Mouse (Mus musculus) lung, embryonic 14.5 days (tissue): ENCODE data around the gene Slco3a1. TPM values are rescaled to one million over a fixed set of nuclear protein-coding genes. Genes with fewer than 3 reads are reported as not detected.
A peak's percentile ranks its signal among the peaks of the same experiment; 100 is the strongest.

ENCODE experiments used
- ATAC-seq: fragments of 200-750 bp; cut with Nextera tagmentation; 2 replicates; pipeline ENCODE4 v1.8.0; 2017; ENCODE audit warnings: mild to moderate bottlenecking, moderate TSS enrichment, moderate library complexity; ENCODE audit not compliant: insufficient read depth
- DNase-seq: peaks from one replicate; pipeline ENCODE4 v3.0.0-alpha.2; 2015
- H3K27ac ChIP-seq: fragments of 300-500 bp; sonication (generic); 2 replicates; pipeline ENCODE4 v1.5.1; 2014; ENCODE audit warnings: low read depth, mild to moderate bottlenecking, moderate library complexity
- H3K27me3 ChIP-seq: fragments of 300-500 bp; sonication (generic); 2 replicates; pipeline ENCODE4 v1.6.1; 2014; ENCODE audit warnings: low read length, control low read depth; ENCODE audit not compliant: insufficient read depth
- H3K36me3 ChIP-seq: fragments of 300-500 bp; sonication (generic); 2 replicates; pipeline ENCODE4 v1.6.1; 2014; ENCODE audit warnings: control low read depth; ENCODE audit not compliant: insufficient read depth
- H3K4me1 ChIP-seq: fragments of 300-500 bp; sonication (generic); 2 replicates; pipeline ENCODE4 v1.6.1; 2014; ENCODE audit warnings: antibody characterized with exemption, control low read depth; ENCODE audit not compliant: insufficient read depth
- H3K4me2 ChIP-seq: fragments of 300-500 bp; sonication (generic); 2 replicates; pipeline ENCODE4 v1.6.1; 2014; ENCODE audit warnings: mild to moderate bottlenecking
- H3K4me3 ChIP-seq: fragments of 300-500 bp; sonication (generic); 2 replicates; pipeline ENCODE4 v1.5.1; 2014; ENCODE audit warnings: low read depth, low read length
- H3K9ac ChIP-seq: fragments of 300-500 bp; sonication (generic); 2 replicates; pipeline ENCODE4 v1.6.1; 2014
- H3K9me3 ChIP-seq: fragments of 300-500 bp; sonication (generic); 2 replicates; pipeline ENCODE4 v1.6.1; 2016; ENCODE audit warnings: low read depth, low read length, control low read depth
- CTCF ChIP-seq: IDR thresholded peaks from 2 replicates; pipeline ENCODE4 v1.5.1; 2016; ENCODE audit warnings: antibody characterized with exemption, low read depth
- WGBS: fragments of 180-500 bp; shearing (Covaris S2); extraction: QIAGEN DNeasy Blood & Tissue Kit; methylation state at CpG from one replicate; pipeline ENCODE4 v1.1.7; 2014; 5-methylcytosine and 5-hydroxymethylcytosine counted together
- polyA plus RNA-seq: library from polyadenylated mRNA; unstranded; fragments of >200 nt; fragmentation: Nextera tagmentation; extraction: Ambion mirVana; gene quantifications from 2 replicates; pipeline ENCODE4 v1.2.1, GENCODE M21; 2014

Slco3a1 gene
- polyA plus RNA-seq, 1 experiment from 2014 or later: 4.2 TPM

- no peaks in the 10 kb centered on the region for H3K4me1 ChIP-seq
- no peaks in the 10 kb centered on the region for H3K9me3 ChIP-seq
- H3K9ac ChIP-seq: no peak overlapping the region
- no peak for TF ChIP-seq CTCF
- H3K27me3 ChIP-seq: no peaks in the 10 kb centered on the region
- WGBS: 70% methylated on average over 14 of the region's 14 CpGs
- no peaks in the 10 kb centered on the region for H3K36me3 ChIP-seq
- H3K27ac ChIP-seq: no peak overlapping the region
- H3K4me3 ChIP-seq: no peak overlapping the region
- DNase-seq (no peak), ATAC-seq (no peak)
- no peak overlapping the region for H3K4me2 ChIP-seq
Observed at GRCm38 (mm10) chr7:74303611-74304300, 250.8 kb downstream of the Slco3a1 start.

GRCm38 (mm10) chr7:74303081-74303480 lies 251.5 kb downstream of the Slco3a1 start:
- no peak overlapping the region for H3K4me3 ChIP-seq
- H3K9me3 ChIP-seq: no peaks in the 10 kb centered on the region
- H3K9ac ChIP-seq: no peak overlapping the region
- no peak overlapping the region for H3K4me2 ChIP-seq
- no peak for DNase-seq
- H3K27ac ChIP-seq: no peak overlapping the region
- no peak for ATAC-seq
- H3K4me1 ChIP-seq: no peaks in the 10 kb centered on the region
- 69% methylated on average over 5 of the region's 5 CpGs for WGBS
- no peaks in the 10 kb centered on the region for H3K27me3 ChIP-seq
- H3K36me3 ChIP-seq: no peaks in the 10 kb centered on the region
- no peak for TF ChIP-seq CTCF

- no peaks in the 10 kb centered on the region for H3K27me3 ChIP-seq
- ATAC-seq (no peak), DNase-seq (no peak)
- H3K9ac ChIP-seq: no peak overlapping the region
- no peak overlapping the region for H3K4me3 ChIP-seq
- 80% methylated on average over 4 of the region's 4 CpGs for WGBS
- TF ChIP-seq CTCF: no peak
- H3K4me2 ChIP-seq: no peak overlapping the region
- no peaks in the 10 kb centered on the region for H3K4me1 ChIP-seq
- no peaks in the 10 kb centered on the region for H3K9me3 ChIP-seq
- no peaks in the 10 kb centered on the region for H3K36me3 ChIP-seq
- no peak overlapping the region for H3K27ac ChIP-seq
Observed at GRCm38 (mm10) chr7:74286531-74286930, 268.0 kb downstream of the Slco3a1 start.

GRCm38 (mm10) chr7:74280371-74280770 lies 274.2 kb downstream of the Slco3a1 start:
- peak; percentile 64 for DNase-seq
- no peak overlapping the region for H3K27ac ChIP-seq
- TF ChIP-seq CTCF: no peak
- H3K4me2 ChIP-seq: no peak overlapping the region
- no peak for ATAC-seq
- H3K9ac ChIP-seq: no peak overlapping the region
- no peaks in the 10 kb centered on the region for H3K4me1 ChIP-seq
- H3K4me3 ChIP-seq: no peak overlapping the region
- H3K27me3 ChIP-seq: no peaks in the 10 kb centered on the region
- no peaks in the 10 kb centered on the region for H3K36me3 ChIP-seq
- H3K9me3 ChIP-seq: no peaks in the 10 kb centered on the region
- WGBS: 66% methylated on average over 2 of the region's 2 CpGs

GRCm38 (mm10) chr7:74279356-74279755 lies 275.2 kb downstream of the Slco3a1 start:
- Histone ChIP-seq H3K27ac (no peak overlapping the region), H3K4me2 (no peak overlapping the region), H3K36me3 (no peaks in the 10 kb centered on the region), H3K9ac (no peak overlapping the region), H3K4me1 (no peaks in the 10 kb centered on the region), H3K9me3 (no peaks in the 10 kb centered on the region), H3K4me3 (no peak overlapping the region), H3K27me3 (no peaks in the 10 kb centered on the region)
- 93% methylated on average over 3 of the region's 3 CpGs for WGBS
- DNase-seq (no peak), ATAC-seq (no peak)
- TF ChIP-seq CTCF: no peak

- Histone ChIP-seq H3K36me3 (no peaks in the 10 kb centered on the region), H3K27me3 (no peaks in the 10 kb centered on the region), H3K9me3 (no peaks in the 10 kb centered on the region), H3K27ac (no peak overlapping the region), H3K4me2 (no peak overlapping the region), H3K4me3 (no peak overlapping the region), H3K9ac (no peak overlapping the region), H3K4me1 (no peaks in the 10 kb centered on the region)
- ATAC-seq (no peak), DNase-seq (no peak)
- TF ChIP-seq CTCF: no peak
- 67% methylated on average over 1 of the region's 1 CpGs for WGBS
Observed at GRCm38 (mm10) chr7:74270089-74270394, 284.5 kb downstream of the Slco3a1 start.

- Histone ChIP-seq H3K4me3 (no peak overlapping the region), H3K9ac (no peak overlapping the region), H3K4me2 (no peak overlapping the region), H3K27me3 (no peaks in the 10 kb centered on the region), H3K9me3 (no peaks in the 10 kb centered on the region), H3K27ac (no peak overlapping the region), H3K4me1 (no peaks in the 10 kb centered on the region), H3K36me3 (no peaks in the 10 kb centered on the region)
- ATAC-seq (peak; percentile 50; the same call in 1 of the 2 replicates), DNase-seq (peak; percentile 71)
- WGBS: 49% methylated on average over 11 of the region's 11 CpGs
- no peak for TF ChIP-seq CTCF
Observed at GRCm38 (mm10) chr7:74269283-74270088, 285.1 kb downstream of the Slco3a1 start.
